Mouse (Mus musculus): ENCODE results near the gene Fam57b.

DNA sequence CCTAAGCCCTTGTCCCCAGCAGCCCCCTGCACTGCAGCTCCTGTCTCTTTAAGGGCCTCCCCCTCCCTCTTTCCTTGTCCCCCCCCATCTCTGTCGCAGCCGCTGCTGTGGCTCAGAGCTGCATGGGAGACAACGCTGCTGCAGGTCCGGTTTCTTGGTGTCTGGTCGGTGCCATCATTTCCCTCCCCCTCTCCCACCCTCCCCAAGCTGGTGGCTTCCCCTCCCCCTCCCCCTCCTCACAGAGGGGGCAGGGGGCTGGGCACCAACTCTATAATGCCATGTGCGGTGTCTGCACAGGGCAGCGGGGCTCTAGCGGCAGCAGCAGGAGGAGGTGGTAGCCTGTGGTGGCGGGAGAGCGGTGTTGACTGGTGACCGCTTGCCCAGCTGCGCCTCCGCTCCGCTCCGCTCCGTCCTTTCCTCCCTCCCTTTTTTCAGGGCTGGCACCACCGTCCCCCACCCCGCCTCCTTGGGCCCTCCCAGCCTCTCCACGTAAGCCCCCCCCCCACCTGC is 25.8 kb downstream of the Fam57b start:
- no peak for TF ChIP-seq CTCF (conservative IDR thresholded peaks at IDR 0.05; ENCODE audit: low read length)
- no peak for TF ChIP-seq POU5F1 (IDR thresholded peaks at IDR 0.05; ENCODE audit: borderline replicate concordance, low read length)

Data from E14TG2a.4 (cell line).